In the genomic region with DNA sequence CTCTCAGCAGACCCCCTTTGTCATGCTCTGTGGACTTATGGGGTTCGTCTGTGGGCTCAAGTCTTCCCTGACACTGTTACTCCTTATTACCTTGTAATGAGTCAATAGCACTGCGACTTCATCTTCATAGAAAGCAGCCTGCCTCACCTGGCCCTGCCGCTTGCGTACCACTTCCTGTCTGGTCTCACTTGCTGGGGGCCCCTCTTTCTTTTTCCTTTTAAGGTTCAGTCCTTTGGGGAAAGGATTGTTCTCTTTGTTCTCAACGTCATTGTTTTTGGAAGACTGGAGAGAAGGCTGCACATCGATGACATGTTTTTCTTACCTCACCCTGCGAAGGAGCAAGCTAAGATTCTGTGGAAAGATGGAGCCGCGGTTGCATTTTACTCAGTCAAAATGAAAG, we compare ENCODE assay signal across 13 mouse cellular contexts. TPM values are rescaled to one million over a fixed set of nuclear protein-coding genes. Genes with fewer than 3 reads are reported as not detected.
"Had no signal": no experiment of that assay in that cellular context is flagged by ENCODE, and none has a peak within 500 bp of the region (broad histone marks: within the 10 kb centered on the region; RNA-seq: fewer than 3 reads in every experiment).

No protein-coding gene starts in this region.

- H3K27me3 ChIP-seq: kidney, embryonic 15.5 days; limb, embryonic 15.5 days; liver, embryonic 12.5 days; midbrain, embryonic 12.5 days had no signal

- H3K9ac ChIP-seq: kidney, embryonic 15.5 days; limb, embryonic 15.5 days; liver, embryonic 12.5 days; lung, embryonic 14.5 days; midbrain, embryonic 12.5 days had no signal

- ATAC-seq: liver, embryonic 12.5 days; midbrain, embryonic 16.5 days had no signal

- H3K9me3 ChIP-seq: kidney, embryonic 15.5 days; limb, embryonic 15.5 days; liver, embryonic 12.5 days; midbrain, embryonic 12.5 days had no signal

- H3K27ac ChIP-seq: kidney, embryonic 15.5 days; limb, embryonic 15.5 days; liver, embryonic 12.5 days; midbrain, embryonic 12.5 days had no signal

- H3K4me2 ChIP-seq: kidney, embryonic 15.5 days; limb, embryonic 15.5 days; liver, embryonic 12.5 days; lung, embryonic 14.5 days; midbrain, embryonic 12.5 days had no signal

- H3K4me1 ChIP-seq: kidney, embryonic 15.5 days; limb, embryonic 15.5 days; liver, embryonic 12.5 days; midbrain, embryonic 12.5 days had no signal

- DNase-seq: kidney, adult 2 months; kidney, postnatal 25 days; layer of hippocampus, adult 9-11 months; layer of hippocampus, postnatal 36 days; lung, embryonic 14.5 days; lung, postnatal 14 days; right cerebral cortex, postnatal 14 days had no signal

- H3K4me3 ChIP-seq: kidney, embryonic 15.5 days; limb, embryonic 15.5 days; liver, embryonic 12.5 days; midbrain, embryonic 12.5 days had no signal

- H3K36me3 ChIP-seq: kidney, embryonic 15.5 days; limb, embryonic 15.5 days; liver, embryonic 12.5 days; midbrain, embryonic 12.5 days had no signal

RNA-seq across cellular contexts. Expression of gene Fam169b, which starts 55.4 kb away (rescaled TPM):
- polyA plus RNA-seq: neural tube, embryonic 14.5 days had no signal
